In the genomic region with DNA sequence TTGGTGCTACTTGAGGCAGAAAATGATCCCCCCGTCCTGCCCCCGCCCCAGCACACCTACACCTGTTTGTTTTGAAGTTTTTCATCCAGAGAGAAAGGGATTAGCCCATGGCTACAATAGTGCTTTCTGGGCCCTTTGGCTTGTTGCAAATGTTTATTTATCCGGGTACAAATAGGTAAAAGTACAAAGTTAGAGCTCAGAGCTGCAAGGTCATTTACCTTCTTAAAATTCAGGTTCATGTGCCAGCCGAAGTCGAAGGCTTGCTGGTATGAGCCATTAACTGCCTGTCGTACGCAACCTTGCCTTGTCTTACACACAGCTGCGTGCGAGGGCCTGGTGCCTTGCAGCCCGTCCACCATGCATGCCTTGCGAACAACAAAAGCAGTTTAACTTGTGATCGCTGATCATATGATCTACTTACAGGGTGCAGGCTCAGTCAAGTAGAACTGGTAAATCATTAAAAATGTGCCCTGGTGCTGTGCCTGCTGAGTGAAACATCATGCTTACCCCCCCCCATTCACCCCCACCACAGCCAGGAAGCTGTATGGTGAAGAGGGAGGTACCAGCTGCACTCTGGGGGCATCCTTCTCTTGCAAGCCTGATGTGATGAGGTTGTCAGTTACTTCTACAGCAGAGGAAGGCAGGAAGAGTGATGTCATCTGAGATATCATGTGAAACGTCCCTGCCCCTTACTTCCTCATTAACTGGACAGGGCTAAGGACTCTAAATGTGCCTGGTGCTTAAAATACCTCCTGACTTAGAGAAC, we compare ENCODE assay signal across 10 mouse cellular contexts.
DNase-seq lines count a peak whose midpoint lies in the region; TF ChIP-seq lines count a peak whose summit lies in the region.
"Had no signal": no experiment of that assay in that cellular context is flagged by ENCODE, and none has a peak within 500 bp of the region (broad histone marks: within the 10 kb centered on the region; RNA-seq: fewer than 3 reads in every experiment).

No protein-coding gene starts in this region.

- H3K27me3 ChIP-seq in megakaryocyte, embryonic 14.5 days (replicated peaks): no peaks in the 10 kb centered on the region

- no peak for TF ChIP-seq CTCF in lung, adult 2 months (IDR thresholded peaks at IDR 0.05; ENCODE audit: insufficient read depth, low read length)

- H3K4me1 ChIP-seq in lung, adult 2 months (ENCODE audit: control insufficient read depth, insufficient read depth, low read length): no peaks in the 10 kb centered on the region
- H3K4me1 ChIP-seq in megakaryocyte, embryonic 14.5 days: peaks cover 7% of the 10 kb centered on the region

- no peaks in the 10 kb centered on the region for H3K36me3 ChIP-seq in megakaryocyte, embryonic 14.5 days (replicated peaks; ENCODE audit: low read length)

- intact Hi-C loops in left cerebral cortex, postnatal 4 days (cut with DNase I): loop anchor here (10.0 kb wide), 1 partner anchor 216 kb away; no protein-coding TSS in a partner anchor

- H3K9me3 ChIP-seq in megakaryocyte, embryonic 14.5 days: no peaks in the 10 kb centered on the region

- H3K4me3 ChIP-seq in lung, adult 2 months (replicated peaks; ENCODE audit: extremely low read depth, low read depth, low read length): no peak overlapping the region
- H3K4me3 ChIP-seq in megakaryocyte, embryonic 14.5 days (replicated peaks): peak overlapping the region; percentile 5

- no peak for TF ChIP-seq POLR2A in lung, adult 2 months (IDR thresholded peaks at IDR 0.05; ENCODE audit: borderline replicate concordance, extremely low read depth, low read depth, low read length)

- peak; percentile 18 for DNase-seq in lung, postnatal 36 days
- no peak for DNase-seq in lung, adult 2 months
- peak; percentile 11 for DNase-seq in T-cell, adult 2 months (ENCODE audit: low spot score)
- peak; percentile 83 for DNase-seq in kidney, adult 18-20 months
- DNase-seq in testis, postnatal 10 days (ENCODE audit: low spot score): no peak
- no peak for DNase-seq in cerebellum, adult 9-11 months
- DNase-seq in left cerebral cortex, postnatal 4 days: no peak
- DNase-seq: heart, postnatal 14 days; layer of hippocampus, postnatal 36 days had no signal

- 76% methylated on average over 13 of the region's 13 CpGs for whole genome bisulfite sequencing in lung, adult 2 months

Comparison
In these comparisons a context has a peak if more than half of its experiments do, and no peak if none do; other contexts are left out.
1. DNase-seq: peak in lung, postnatal 36 days (single experiment), T-cell, adult 2 months (single experiment) and kidney, adult 18-20 months (single experiment); none in lung, adult 2 months (single experiment), testis, postnatal 10 days (single experiment), cerebellum, adult 9-11 months (single experiment) and left cerebral cortex, postnatal 4 days (single experiment).